Mouse (Mus musculus) embryonic fibroblast, embryonic 13.5 days (primary cell): Measurements from ENCODE around the gene Bloc1s5.

Source experiments
- CTCF ChIP-seq: IDR thresholded peaks from 2 replicates; pipeline ENCODE4 v1.5.1; 2011; ENCODE audit warnings: mild to moderate bottlenecking, control low read depth, low read length, moderate library complexity, borderline replicate concordance; ENCODE audit not compliant: insufficient read depth
- POLR2A ChIP-seq: IDR thresholded peaks from 2 replicates; pipeline ENCODE4 v1.6.1; 2011; ENCODE audit warnings: low read depth, mild to moderate bottlenecking, control low read depth, low read length, moderate library complexity

DNA sequence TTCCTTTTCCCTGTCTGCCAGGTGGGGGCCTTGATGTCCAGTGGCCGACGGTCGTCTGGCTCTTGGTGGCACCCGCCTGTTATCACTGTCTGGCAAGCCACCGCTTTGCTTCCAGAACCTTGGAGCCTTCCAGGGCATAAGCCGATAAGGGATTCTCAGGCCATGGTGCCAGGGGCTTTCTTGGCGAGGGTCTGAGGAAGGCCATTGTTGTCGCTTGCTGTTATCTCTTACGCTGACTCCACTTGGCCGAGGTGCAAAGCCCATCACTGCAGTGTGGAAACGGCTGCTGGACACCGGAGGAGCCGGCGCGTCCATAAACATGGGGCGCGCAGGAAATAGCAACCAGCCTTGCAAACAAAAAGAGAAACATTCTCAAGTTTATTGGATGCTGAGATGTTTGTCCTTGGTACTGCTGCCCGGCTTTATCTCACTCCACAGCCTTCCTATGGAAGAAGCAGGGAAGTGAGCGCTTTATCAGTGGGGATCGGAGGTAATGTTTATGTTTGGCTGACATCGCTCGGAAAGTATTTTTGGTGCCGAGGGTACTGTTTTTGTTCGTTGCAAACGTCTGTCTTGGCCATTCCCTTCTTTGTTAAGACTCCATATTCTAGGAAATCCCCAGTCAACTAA, 54.8 kb downstream of the Bloc1s5 start:
- TF ChIP-seq CTCF (no peak), POLR2A (no peak)
